Mouse (Mus musculus) ES-Bruce4 (cell line): ENCODE data around the gene Maats1. TPM values are rescaled to one million over a fixed set of nuclear protein-coding genes. Genes with fewer than 3 reads are reported as not detected.

Source experiments
- H3K27ac ChIP-seq: 2 replicates; pipeline ENCODE4 v1.5.1; 2012; ENCODE audit warnings: low read length, inconsistent platforms; ENCODE audit not compliant: insufficient read depth
- H3K27me3 ChIP-seq: 2 replicates; pipeline ENCODE4 v1.6.1; 2012; ENCODE audit warnings: mild to moderate bottlenecking, low read length, inconsistent platforms; ENCODE audit not compliant: control insufficient read depth, poor library complexity, insufficient read depth, severe bottlenecking
- H3K36me3 ChIP-seq: 2 replicates; pipeline ENCODE4 v1.6.1; 2012; ENCODE audit warnings: inconsistent platforms, mild to moderate bottlenecking, low read length, moderate library complexity; ENCODE audit not compliant: control insufficient read depth, poor library complexity, insufficient read depth, severe bottlenecking
- H3K4me1 ChIP-seq: one replicate; pipeline ENCODE4 v1.8.1; 2011; ENCODE audit warnings: low read length; ENCODE audit not compliant: control insufficient read depth, insufficient read depth
- H3K4me3 ChIP-seq: 2 replicates; pipeline ENCODE4 v1.5.1; 2011; ENCODE audit warnings: low read depth, mild to moderate bottlenecking, low read length
- H3K9ac ChIP-seq: 2 replicates; pipeline ENCODE4 v1.6.1; 2012; ENCODE audit warnings: low read depth, mild to moderate bottlenecking, inconsistent platforms; ENCODE audit not compliant: poor library complexity, severe bottlenecking
- H3K9me3 ChIP-seq: replicated peaks from 2 replicates; pipeline ENCODE4 v1.6.1; 2012; ENCODE audit warnings: mild to moderate bottlenecking, low read length, inconsistent platforms; ENCODE audit not compliant: control insufficient read depth, poor library complexity, insufficient read depth, severe bottlenecking
- CTCF ChIP-seq: IDR thresholded peaks from one replicate; pipeline ENCODE4 v1.8.1; 2011; ENCODE audit warnings: low read depth, low read length
- EP300 ChIP-seq: IDR thresholded peaks from 2 replicates; pipeline ENCODE4 v1.6.1; 2011; ENCODE audit warnings: low read depth, low read length; ENCODE audit not compliant: insufficient read depth
- POLR2A ChIP-seq: IDR thresholded peaks from one replicate; pipeline ENCODE4 v1.8.1; 2011; ENCODE audit warnings: low read length; ENCODE audit not compliant: insufficient read depth
- polyA plus RNA-seq: library from polyadenylated mRNA; stranded (reverse); fragments of >200 nt; gene quantifications from 2 replicates; pipeline ENCODE4 v1.2.4, GENCODE M21; 2011; ENCODE audit warnings: low read depth; ENCODE audit not compliant: missing spikeins, insufficient read depth, insufficient read length

The Maats1 gene
- polyA plus RNA-seq = 0.58 and 0.96 TPM in 2 replicates

DNA sequence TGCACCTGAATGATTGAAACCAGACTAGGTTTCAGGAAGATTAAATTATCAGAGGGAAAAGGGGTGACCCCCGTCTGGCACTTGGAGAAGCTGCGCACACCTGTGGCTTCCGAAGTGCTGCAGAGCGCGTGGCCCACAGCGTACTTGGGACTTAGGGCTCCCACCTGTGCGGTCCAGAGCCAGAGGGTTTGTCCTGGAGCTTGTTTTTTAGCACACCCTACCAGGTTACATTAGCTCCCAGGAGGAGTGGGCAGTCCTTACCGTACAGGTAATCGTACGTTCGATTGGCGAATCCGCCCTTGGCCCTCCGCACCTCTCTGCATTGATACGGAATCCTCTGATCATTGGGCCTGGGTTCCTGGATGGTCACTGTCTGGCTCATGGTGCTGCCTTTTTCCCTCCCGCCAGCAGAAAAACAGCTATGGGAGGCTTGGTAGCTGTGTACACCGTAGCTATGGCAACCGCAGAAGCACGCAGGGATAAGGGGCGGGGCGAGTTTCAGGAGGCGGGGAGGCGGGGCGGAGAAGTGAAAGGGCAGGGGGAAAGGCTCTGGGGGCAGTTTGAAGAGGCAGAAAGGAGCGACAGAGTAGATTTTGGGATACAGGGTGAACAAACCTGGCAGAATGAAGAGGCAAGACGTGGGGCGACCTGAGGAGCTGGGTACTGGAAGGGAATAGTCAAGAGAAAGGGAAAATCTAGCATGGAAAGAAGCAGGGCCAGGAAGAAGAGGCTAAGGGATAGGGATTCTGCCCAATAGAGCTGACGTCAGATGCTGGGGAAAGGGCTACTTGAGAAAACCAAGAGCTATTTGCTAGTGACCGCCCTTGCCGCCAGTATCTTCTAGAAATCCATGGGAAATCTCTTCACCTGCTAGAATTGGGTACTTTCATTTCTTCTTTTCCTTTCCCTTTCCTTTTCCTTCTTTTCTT lies at the start of gene Maats1:
Gene Maats1 (minus strand): TSS at position 748 of the 929 bp plus-strand sequence.
- H3K4me3 ChIP-seq = peak within 1 kb of the TSS; percentile 61
- H3K9me3 ChIP-seq = no peaks in the 10 kb centered on the region
- no peaks in the 10 kb centered on the region for H3K4me1 ChIP-seq
- no peak within 1 kb of the TSS for H3K27ac ChIP-seq
- H3K9ac ChIP-seq = no peak within 1 kb of the TSS
- TF ChIP-seq POLR2A = no peak
- no peak for TF ChIP-seq CTCF
- TF ChIP-seq EP300 = no peak
- no peaks in the 10 kb centered on the region for H3K27me3 ChIP-seq
- H3K36me3 ChIP-seq = no peaks in the 10 kb centered on the region

DNA sequence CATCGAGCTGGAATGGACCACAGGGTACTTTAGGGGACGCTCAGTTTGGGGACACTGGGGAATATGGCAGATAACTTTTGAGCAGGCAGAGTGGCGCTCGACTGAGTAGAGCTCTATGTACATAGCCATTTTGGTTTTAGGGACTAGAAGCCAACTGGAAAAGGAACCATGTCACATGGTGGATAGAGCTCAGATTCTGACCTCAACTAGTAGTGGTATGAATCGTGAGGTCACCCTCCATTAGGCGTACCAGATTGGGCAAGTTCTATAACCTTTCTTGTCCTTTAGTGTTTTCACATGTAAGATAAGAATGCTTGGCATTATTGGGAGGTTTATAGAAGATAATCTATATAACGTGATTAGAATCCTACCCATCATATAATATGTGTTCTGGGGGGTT lies 48.4 kb upstream of the Maats1 start:
- TF ChIP-seq EP300 (no peak), POLR2A (no peak), CTCF (no peak)
- Histone ChIP-seq H3K36me3 (no peaks in the 10 kb centered on the region), H3K27me3 (no peaks in the 10 kb centered on the region), H3K4me3 (no peak overlapping the region), H3K4me1 (no peaks in the 10 kb centered on the region), H3K9me3 (no peaks in the 10 kb centered on the region), H3K9ac (no peak overlapping the region), H3K27ac (no peak overlapping the region)

DNA sequence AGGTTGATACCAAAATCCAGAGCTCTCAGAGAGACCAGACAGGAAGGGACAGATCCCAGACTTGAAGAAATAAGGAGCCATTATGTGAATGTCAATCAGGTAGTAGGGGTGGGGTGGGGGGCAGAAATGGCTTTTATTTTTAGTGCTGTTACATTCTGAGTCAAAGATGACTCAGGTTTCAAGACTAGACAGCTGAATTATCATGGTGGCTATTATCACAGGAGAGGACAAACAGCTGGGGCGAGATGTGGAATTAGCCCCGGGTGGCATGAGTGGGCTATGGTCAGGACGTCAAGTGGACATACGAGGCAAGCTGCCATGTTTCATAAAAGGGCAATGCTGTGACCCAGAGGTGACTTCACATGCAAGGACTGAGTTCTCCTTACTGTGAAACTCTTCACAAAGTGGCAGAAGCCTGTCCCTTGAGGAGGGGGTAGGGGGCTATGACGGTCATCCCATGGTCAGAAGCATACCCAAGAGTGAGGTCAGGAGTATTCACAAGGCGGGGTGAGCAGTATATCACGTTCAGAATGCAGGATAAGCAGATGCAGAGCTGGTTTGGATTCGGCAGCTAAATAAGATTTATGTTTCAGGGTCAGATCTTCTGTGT lies 47.4 kb upstream of the Maats1 start:
- H3K27me3 ChIP-seq = no peaks in the 10 kb centered on the region
- H3K9ac ChIP-seq = no peak overlapping the region
- H3K36me3 ChIP-seq = no peaks in the 10 kb centered on the region
- TF ChIP-seq CTCF (no peak), POLR2A (no peak), EP300 (no peak)
- no peaks in the 10 kb centered on the region for H3K9me3 ChIP-seq
- no peak overlapping the region for H3K4me3 ChIP-seq
- no peak overlapping the region for H3K27ac ChIP-seq
- no peaks in the 10 kb centered on the region for H3K4me1 ChIP-seq

DNA sequence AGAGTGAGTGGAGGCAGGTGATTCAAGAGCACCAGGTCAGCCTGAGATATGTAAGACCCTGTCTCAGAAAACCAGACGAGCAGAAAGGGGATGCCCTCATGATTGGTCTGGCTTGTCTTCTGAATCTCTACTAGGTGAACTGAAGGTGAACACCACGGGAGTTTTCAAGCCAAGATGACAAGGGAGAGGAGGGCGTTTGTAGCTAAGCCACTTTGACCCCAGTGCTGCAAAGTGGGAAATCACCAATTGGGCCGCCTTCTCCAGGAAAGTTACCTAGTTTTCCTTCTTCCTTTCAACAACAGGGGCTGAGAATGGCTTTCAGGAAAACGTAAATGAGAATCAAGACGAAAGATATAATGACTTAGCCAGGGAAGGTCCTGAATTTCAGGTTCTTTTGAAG lies 46.8 kb upstream of the Maats1 start:
- no peak overlapping the region for H3K4me3 ChIP-seq
- H3K9ac ChIP-seq = no peak overlapping the region
- no peak overlapping the region for H3K27ac ChIP-seq
- no peaks in the 10 kb centered on the region for H3K9me3 ChIP-seq
- H3K4me1 ChIP-seq = no peaks in the 10 kb centered on the region
- no peaks in the 10 kb centered on the region for H3K27me3 ChIP-seq
- no peaks in the 10 kb centered on the region for H3K36me3 ChIP-seq
- TF ChIP-seq EP300 (no peak), POLR2A (no peak), CTCF (no peak)

DNA sequence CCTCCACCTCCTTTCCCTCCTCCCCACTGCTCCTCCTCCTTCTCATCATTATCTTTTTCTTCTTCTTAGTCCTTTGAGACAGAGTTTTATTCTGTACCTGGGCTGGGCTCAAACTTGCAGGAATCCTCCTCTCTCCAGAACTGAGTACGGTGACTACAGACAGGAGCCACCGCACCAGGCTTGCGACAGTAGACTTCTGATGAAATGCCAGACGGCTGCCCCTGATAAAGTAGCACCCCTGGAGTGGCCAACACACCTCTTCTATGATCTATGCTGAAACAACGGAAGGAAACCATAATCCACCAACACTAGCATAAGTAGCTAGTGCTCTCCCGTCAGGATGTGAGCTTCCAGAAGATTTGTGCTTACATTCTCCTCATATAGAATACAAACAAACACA lies 45.4 kb upstream of the Maats1 start:
- H3K9me3 ChIP-seq = no peaks in the 10 kb centered on the region
- TF ChIP-seq EP300 (no peak), CTCF (no peak), POLR2A (no peak)
- H3K27me3 ChIP-seq = no peaks in the 10 kb centered on the region
- no peaks in the 10 kb centered on the region for H3K36me3 ChIP-seq
- H3K4me3 ChIP-seq = no peak overlapping the region
- no peak overlapping the region for H3K27ac ChIP-seq
- H3K9ac ChIP-seq = no peak overlapping the region
- H3K4me1 ChIP-seq = no peaks in the 10 kb centered on the region

DNA sequence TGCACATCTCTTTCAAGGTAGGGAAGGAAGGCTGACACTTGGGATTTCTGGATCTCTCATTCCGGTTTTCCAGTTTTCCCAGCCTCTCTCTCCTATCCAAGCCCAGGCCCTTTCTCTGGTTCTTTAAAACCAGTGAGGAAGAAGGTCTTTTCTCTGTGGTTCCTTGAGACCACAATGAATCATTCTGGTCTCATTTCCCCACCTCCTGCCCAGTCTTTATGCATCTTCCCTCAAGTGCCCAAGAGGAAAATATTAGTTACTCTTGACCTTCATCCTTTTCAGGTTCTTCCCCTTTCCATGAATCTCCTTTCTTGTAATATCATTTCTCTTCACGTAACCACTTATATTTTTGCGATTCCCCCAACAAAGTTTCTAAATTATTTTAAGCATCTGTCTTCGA lies 43.8 kb upstream of the Maats1 start:
- H3K27ac ChIP-seq = no peak overlapping the region
- TF ChIP-seq EP300 = no peak
- TF ChIP-seq CTCF = no peak
- no peak for TF ChIP-seq POLR2A

More for the DNA sequence above, 43.8 kb upstream of the Maats1 start:
- no peak overlapping the region for H3K9ac ChIP-seq
- no peaks in the 10 kb centered on the region for H3K27me3 ChIP-seq
- H3K4me3 ChIP-seq = no peak overlapping the region
- no peaks in the 10 kb centered on the region for H3K9me3 ChIP-seq
- no peaks in the 10 kb centered on the region for H3K4me1 ChIP-seq
- H3K36me3 ChIP-seq = no peaks in the 10 kb centered on the region
